Mouse (Mus musculus) forebrain, embryonic 14.5 days (tissue): ENCODE data around the gene Clip1. TPM values are rescaled to one million over a fixed set of nuclear protein-coding genes. Genes with fewer than 3 reads are reported as not detected.
A peak's percentile ranks its signal among the peaks of the same experiment; 100 is the strongest.

Experiments
- ATAC-seq: fragments of 200-750 bp; cut with Nextera tagmentation; 2 replicates; pipeline ENCODE4 v1.8.0; 2017; ENCODE audit warnings: mild to moderate bottlenecking, moderate library complexity
- DNase-seq: peaks from one replicate; pipeline ENCODE4 v3.0.0-alpha.2; 2015; ENCODE audit warnings: low spot score
- H3K27ac ChIP-seq: fragments of 300-500 bp; sonication (generic); 2 replicates; pipeline ENCODE4 v1.5.1; 2014; ENCODE audit warnings: low read depth, mild to moderate bottlenecking, control low read depth, low read length, moderate library complexity
- H3K27me3 ChIP-seq: fragments of 300-500 bp; sonication (generic); replicated peaks from 2 replicates; pipeline ENCODE4 v1.6.1; 2014; ENCODE audit warnings: low read length, control low read depth, mixed read lengths; ENCODE audit not compliant: control insufficient read depth, insufficient read depth
- H3K36me3 ChIP-seq: fragments of 300-500 bp; sonication (generic); 2 replicates; pipeline ENCODE4 v1.6.1; 2014; ENCODE audit warnings: low read length, control low read depth; ENCODE audit not compliant: control insufficient read depth, insufficient read depth
- H3K4me1 ChIP-seq: fragments of 300-500 bp; sonication (generic); 2 replicates; pipeline ENCODE4 v1.6.1; 2014; ENCODE audit warnings: antibody characterized with exemption, low read length, control low read depth; ENCODE audit not compliant: control insufficient read depth, insufficient read depth
- H3K4me2 ChIP-seq: fragments of 300-500 bp; sonication (generic); 2 replicates; pipeline ENCODE4 v1.6.1; 2014; ENCODE audit warnings: mild to moderate bottlenecking, control low read depth, low read length
- H3K4me3 ChIP-seq: fragments of 300-500 bp; sonication (generic); 2 replicates; pipeline ENCODE4 v1.5.1; 2014; ENCODE audit warnings: low read depth, low read length, control low read depth
- H3K9ac ChIP-seq: fragments of 300-500 bp; sonication (generic); 2 replicates; pipeline ENCODE4 v1.6.1; 2014; ENCODE audit warnings: mild to moderate bottlenecking, low read length, control low read depth, moderate library complexity
- H3K9me3 ChIP-seq: fragments of 300-500 bp; sonication (generic); replicated peaks from 2 replicates; pipeline ENCODE4 v1.6.1; 2016; ENCODE audit warnings: low read length, control low read depth, mixed read lengths; ENCODE audit not compliant: control insufficient read depth
- WGBS: fragments of 180-500 bp; shearing (Covaris S2); extraction: QIAGEN DNeasy Blood & Tissue Kit; methylation state at CpG from one replicate; pipeline ENCODE4 v1.1.7; 2014; 5-methylcytosine and 5-hydroxymethylcytosine counted together
- polyA plus RNA-seq: library from polyadenylated mRNA; unstranded; fragments of >200 nt; fragmentation: Nextera tagmentation; extraction: Ambion mirVana; gene quantifications from 2 replicates; pipeline ENCODE4 v1.2.1, GENCODE M21; 2014

Clip1 gene
- polyA plus RNA-seq, 1 experiment from 2014 or later, result 45.9 TPM

- Histone ChIP-seq H3K4me3 (no peak overlapping the region), H3K4me1 (peaks cover 16% of the 10 kb centered on the region), H3K4me2 (no peak overlapping the region), H3K9me3 (no peaks in the 10 kb centered on the region), H3K36me3 (0 out of 2 replicates have a peak, but pooled peaks cover 3% of the 10 kb centered on the region), H3K27me3 (no peaks in the 10 kb centered on the region), H3K27ac (peak overlapping the region; percentile 2; the same call in 1 of the 2 replicates), H3K9ac (no peak overlapping the region)
- WGBS, result 29% methylated on average over 5 of the region's 5 CpGs
- DNase-seq (peak; percentile 82), ATAC-seq (no peak)
Observed at GRCm38 (mm10) chr5:123679546-123680263, 4.7 kb downstream of the Clip1 start.

GRCm38 (mm10) chr5:123679106-123679505 lies 5.3 kb downstream of the Clip1 start:
- Histone ChIP-seq H3K4me3 (no peak overlapping the region), H3K4me1 (peaks cover 16% of the 10 kb centered on the region), H3K36me3 (0 out of 2 replicates have a peak, but pooled peaks cover 3% of the 10 kb centered on the region), H3K9me3 (no peaks in the 10 kb centered on the region), H3K27ac (peak overlapping the region; percentile 2; the same call in 1 of the 2 replicates), H3K27me3 (no peaks in the 10 kb centered on the region), H3K4me2 (no peak overlapping the region), H3K9ac (no peak overlapping the region)
- no peak for ATAC-seq
- DNase-seq, result no peak
- 77% methylated on average over 3 of the region's 3 CpGs for WGBS

GRCm38 (mm10) chr5:123675717-123676116 lies 8.7 kb downstream of the Clip1 start:
- no peak for DNase-seq
- no peak overlapping the region for H3K4me2 ChIP-seq
- H3K9ac ChIP-seq, result no peak overlapping the region
- WGBS, result 87% methylated on average over 9 of the region's 9 CpGs
- H3K9me3 ChIP-seq, result no peaks in the 10 kb centered on the region
- no peaks in the 10 kb centered on the region for H3K27me3 ChIP-seq
- H3K36me3 ChIP-seq, result 0 out of 2 replicates have a peak, but pooled peaks cover 3% of the 10 kb centered on the region
- ATAC-seq, result no peak
- no peak overlapping the region for H3K27ac ChIP-seq
- peaks cover 2% of the 10 kb centered on the region; the same call in 1 of the 2 replicates for H3K4me1 ChIP-seq
- no peak overlapping the region for H3K4me3 ChIP-seq

GRCm38 (mm10) chr5:123675221-123675620 lies 9.2 kb downstream of the Clip1 start:
- ATAC-seq (no peak), DNase-seq (no peak)
- Histone ChIP-seq H3K4me2 (no peak overlapping the region), H3K4me3 (no peak overlapping the region), H3K9ac (no peak overlapping the region), H3K36me3 (0 out of 2 replicates have a peak, but pooled peaks cover 3% of the 10 kb centered on the region), H3K9me3 (no peaks in the 10 kb centered on the region), H3K4me1 (no peaks in the 10 kb centered on the region; the same call in 1 of the 2 replicates), H3K27me3 (no peaks in the 10 kb centered on the region), H3K27ac (no peak overlapping the region)
- WGBS, result 32% methylated on average over 3 of the region's 3 CpGs

- Histone ChIP-seq H3K9ac (no peak overlapping the region), H3K27me3 (no peaks in the 10 kb centered on the region), H3K4me2 (no peak overlapping the region), H3K9me3 (no peaks in the 10 kb centered on the region), H3K27ac (no peak overlapping the region), H3K4me1 (no peaks in the 10 kb centered on the region), H3K4me3 (no peak overlapping the region), H3K36me3 (no peaks in the 10 kb centered on the region)
- DNase-seq (no peak), ATAC-seq (no peak)
- WGBS, result 57% methylated on average over 3 of the region's 3 CpGs
Observed at GRCm38 (mm10) chr5:123671473-123671820, 13.0 kb downstream of the Clip1 start.

GRCm38 (mm10) chr5:123670800-123671472 lies 13.5 kb downstream of the Clip1 start:
- Histone ChIP-seq H3K4me2 (no peak overlapping the region), H3K27me3 (no peaks in the 10 kb centered on the region), H3K9ac (no peak overlapping the region), H3K36me3 (no peaks in the 10 kb centered on the region), H3K9me3 (no peaks in the 10 kb centered on the region), H3K4me3 (no peak overlapping the region), H3K4me1 (no peaks in the 10 kb centered on the region), H3K27ac (no peak overlapping the region)
- ATAC-seq (no peak), DNase-seq (no peak)
- WGBS, result 57% methylated on average over 14 of the region's 14 CpGs

- Histone ChIP-seq H3K27me3 (no peaks in the 10 kb centered on the region), H3K27ac (no peak overlapping the region), H3K36me3 (no peaks in the 10 kb centered on the region), H3K4me1 (no peaks in the 10 kb centered on the region), H3K4me2 (no peak overlapping the region), H3K9me3 (no peaks in the 10 kb centered on the region), H3K4me3 (no peak overlapping the region), H3K9ac (no peak overlapping the region)
- no peak for ATAC-seq
- DNase-seq, result no peak
- 77% methylated on average over 9 of the region's 9 CpGs for WGBS
Observed at GRCm38 (mm10) chr5:123669991-123670799, 14.2 kb downstream of the Clip1 start.

GRCm38 (mm10) chr5:123667915-123668314 lies 16.5 kb downstream of the Clip1 start:
- no peak overlapping the region for H3K4me3 ChIP-seq
- no peaks in the 10 kb centered on the region for H3K36me3 ChIP-seq
- WGBS, result 93% methylated on average over 12 of the region's 12 CpGs
- ATAC-seq, result no peak
- H3K9me3 ChIP-seq, result no peaks in the 10 kb centered on the region
- no peak overlapping the region for H3K9ac ChIP-seq
- H3K27me3 ChIP-seq, result no peaks in the 10 kb centered on the region
- no peak overlapping the region for H3K27ac ChIP-seq
- DNase-seq, result no peak
- no peak overlapping the region for H3K4me2 ChIP-seq
- H3K4me1 ChIP-seq, result no peaks in the 10 kb centered on the region
